Mouse (Mus musculus): ENCODE measurements around the gene Scgb2b26. TPM values are rescaled to one million over a fixed set of nuclear protein-coding genes. Genes with fewer than 3 reads are reported as not detected.

Gene Scgb2b26
- polyA plus RNA-seq (2012), result not detected in 2 replicates

GRCm38 (mm10) chr7:33944940-33945339 lies at the start of gene Scgb2b26:
Gene Scgb2b26, minus strand, starts transcription at chr7:33945040.

Other genes starting within 250 kb of the Scgb2b26 start
- gene Scgb2b24, start 205.7 kb downstream of the Scgb2b26 start, polyA plus RNA-seq (2012), result not detected in 2 replicates
- not detected in 2 replicates for gene Scgb1b24, start 201.2 kb downstream of the Scgb2b26 start, polyA plus RNA-seq (2012)
- not detected in 2 replicates for gene Scgb2b27, start 68.9 kb upstream of the Scgb2b26 start, polyA plus RNA-seq (2012)
- not detected in 2 replicates for gene Scgb1b27, start 76.4 kb upstream of the Scgb2b26 start, polyA plus RNA-seq (2012)
- gene Scgb1b30, start 150.4 kb upstream of the Scgb2b26 start, polyA plus RNA-seq (2012), result not detected in 2 replicates
- gene Wtip, start 188.2 kb upstream of the Scgb2b26 start, polyA plus RNA-seq (2012), result 0.64 and 0.73 TPM in 2 replicates
- gene Uba2, start 224.6 kb upstream of the Scgb2b26 start, polyA plus RNA-seq (2012), result 19.0 and 23.6 TPM in 2 replicates